Mouse (Mus musculus) MEL (cell line): Measurements from ENCODE around the gene Arhgef39. TPM values are rescaled to one million over a fixed set of nuclear protein-coding genes. Genes with fewer than 3 reads are reported as not detected.

ENCODE experiments used
- DNase-seq: peaks from one replicate; pipeline ENCODE4 v3.0.0; 2011; ENCODE audit warnings: low read depth, low spot score
- H3K27ac ChIP-seq: 2 replicates; pipeline ENCODE4 v1.5.1; 2012; ENCODE audit warnings: low read depth, mild to moderate bottlenecking, control low read depth, low read length, moderate library complexity; ENCODE audit not compliant: control insufficient read depth
- H3K27me3 ChIP-seq, 2 experiments: fragments of 150-350 bp in 1 of 2; sonication (generic) in 1 of 2; 2 replicates each; pipeline ENCODE4 v1.6.1; 2012; ENCODE audit warnings: low read length in 2 of 2, mild to moderate bottlenecking in 2 of 2, improper control_type of control experiment in 1 of 2, moderate library complexity in 1 of 2; ENCODE audit not compliant: insufficient read depth in 2 of 2, control insufficient read depth in 1 of 2
- H3K36me3 ChIP-seq, 2 experiments: 2 replicates each; pipeline ENCODE4 v1.6.1; 2012 to 2014; ENCODE audit warnings: low read length in 2 of 2, improper control_type of control experiment in 1 of 2, inconsistent platforms in 1 of 2, mild to moderate bottlenecking in 1 of 2; ENCODE audit not compliant: insufficient read depth in 2 of 2, control insufficient read depth in 1 of 2
- H3K4me1 ChIP-seq, 2 experiments: fragments of 150-350 bp in 1 of 2; sonication (generic) in 1 of 2; 2 replicates each; pipeline ENCODE4 v1.6.1; 2012; ENCODE audit warnings: low read length in 2 of 2, improper control_type of control experiment in 1 of 2, mild to moderate bottlenecking in 1 of 2; ENCODE audit not compliant: insufficient read depth in 2 of 2, control insufficient read depth in 1 of 2
- H3K4me3 ChIP-seq, 2 experiments: fragments of 150-350 bp in 1 of 2; sonication (generic) in 1 of 2; 2 replicates each; pipeline ENCODE4 v1.5.1; 2012; ENCODE audit warnings: low read depth in 2 of 2, low read length in 2 of 2, mild to moderate bottlenecking in 2 of 2, moderate library complexity in 2 of 2, control low read depth in 1 of 2, improper control_type of control experiment in 1 of 2; ENCODE audit not compliant: control insufficient read depth in 1 of 2, insufficient read depth in 1 of 2
- H3K79me2 ChIP-seq: 2 replicates; pipeline ENCODE4 v1.6.1; 2012; ENCODE audit warnings: mild to moderate bottlenecking, low read length, moderate library complexity; ENCODE audit not compliant: control insufficient read depth, poor library complexity, insufficient read depth
- H3K9ac ChIP-seq: 2 replicates; pipeline ENCODE4 v1.6.1; 2012; ENCODE audit warnings: low read depth, mild to moderate bottlenecking, control low read depth, low read length, moderate library complexity; ENCODE audit not compliant: control insufficient read depth, poor library complexity, severe bottlenecking
- H3K9me3 ChIP-seq: fragments of 150-350 bp; sonication (generic); replicated peaks from 2 replicates; pipeline ENCODE4 v1.6.1; 2012; ENCODE audit warnings: mild to moderate bottlenecking, low read length, improper control_type of control experiment, moderate library complexity; ENCODE audit not compliant: insufficient read depth
- ELF1 ChIP-seq: IDR thresholded peaks from 2 replicates; pipeline ENCODE4 v1.6.1; 2014; ENCODE audit warnings: low read depth, mild to moderate bottlenecking, inconsistent platforms, low read length, improper control_type of control experiment, moderate library complexity
- EP300 ChIP-seq, 2 experiments: IDR thresholded peaks; 2 replicates each; pipeline ENCODE4 v1.6.1; 2011; ENCODE audit warnings: improper control_type of control experiment in 2 of 2, low read length in 2 of 2, low read depth in 1 of 2, mild to moderate bottlenecking in 1 of 2
- ETS1 ChIP-seq: IDR thresholded peaks from 2 replicates; pipeline ENCODE4 v1.6.1; 2012; ENCODE audit warnings: low read depth, mild to moderate bottlenecking, inconsistent platforms, low read length, improper control_type of control experiment, moderate library complexity
- GABPA ChIP-seq: IDR thresholded peaks from 2 replicates; pipeline ENCODE4 v1.6.1; 2012; ENCODE audit warnings: low read depth, mild to moderate bottlenecking, inconsistent platforms, low read length, improper control_type of control experiment, moderate library complexity
- HCFC1 ChIP-seq: IDR thresholded peaks from 2 replicates; pipeline ENCODE4 v1.6.1; 2012; ENCODE audit warnings: low read depth, mild to moderate bottlenecking, inconsistent platforms, low read length, improper control_type of control experiment, moderate library complexity
- JUND ChIP-seq: IDR thresholded peaks from 2 replicates; pipeline ENCODE4 v1.6.1; 2011; ENCODE audit warnings: low read depth, mild to moderate bottlenecking, improper control_type of control experiment, low read length
- MAFK ChIP-seq: IDR thresholded peaks from 2 replicates; pipeline ENCODE4 v1.6.1; 2011; ENCODE audit warnings: low read depth, mild to moderate bottlenecking, low read length, improper control_type of control experiment, borderline replicate concordance
- MAX ChIP-seq: IDR thresholded peaks from 2 replicates; pipeline ENCODE4 v1.6.1; 2011; ENCODE audit warnings: low read length, improper control_type of control experiment
- MAZ ChIP-seq: IDR thresholded peaks from 2 replicates; pipeline ENCODE4 v1.6.1; 2012; ENCODE audit warnings: low read depth, mild to moderate bottlenecking, inconsistent platforms, low read length, improper control_type of control experiment
- MEF2A ChIP-seq: IDR thresholded peaks from 2 replicates; pipeline ENCODE4 v1.6.1; 2014; ENCODE audit warnings: low read depth, mild to moderate bottlenecking, inconsistent platforms, low read length, improper control_type of control experiment; ENCODE audit not compliant: poor library complexity, insufficient replicate concordance, severe bottlenecking; ENCODE audit errors: extremely low read depth
- MYB ChIP-seq: IDR thresholded peaks from 2 replicates; pipeline ENCODE4 v1.6.1; 2011; ENCODE audit warnings: mild to moderate bottlenecking, low read depth, low read length, improper control_type of control experiment
- MYC ChIP-seq: IDR thresholded peaks from 2 replicates; pipeline ENCODE4 v1.6.1; 2011; ENCODE audit warnings: low read depth, mild to moderate bottlenecking, low read length, improper control_type of control experiment, moderate library complexity
- NELFE ChIP-seq: IDR thresholded peaks from 2 replicates; pipeline ENCODE4 v1.6.1; 2011; ENCODE audit warnings: low read depth, low read length, improper control_type of control experiment
- NRF1 ChIP-seq: IDR thresholded peaks from 2 replicates; pipeline ENCODE4 v1.6.1; 2014; ENCODE audit warnings: low read depth, mild to moderate bottlenecking, inconsistent platforms, low read length, improper control_type of control experiment, moderate library complexity; ENCODE audit not compliant: poor library complexity, insufficient read depth, severe bottlenecking
- POLR2AphosphoS5 ChIP-seq: IDR thresholded peaks from 2 replicates; pipeline ENCODE4 v1.6.1; 2012; ENCODE audit warnings: low read depth, borderline replicate concordance, mild to moderate bottlenecking, inconsistent platforms, low read length, moderate library complexity, mixed read lengths
- SIN3A ChIP-seq: IDR thresholded peaks from 2 replicates; pipeline ENCODE4 v1.6.1; 2012; ENCODE audit warnings: low read length, improper control_type of control experiment, inconsistent platforms
- SMC3 ChIP-seq: IDR thresholded peaks from 2 replicates; pipeline ENCODE4 v1.6.1; 2011; ENCODE audit warnings: low read depth, low read length, improper control_type of control experiment
- TAL1 ChIP-seq: IDR thresholded peaks from 2 replicates; pipeline ENCODE4 v1.6.1; 2012; ENCODE audit warnings: mild to moderate bottlenecking, inconsistent platforms, low read length, moderate library complexity, mixed read lengths
- TCF12 ChIP-seq: IDR thresholded peaks from 2 replicates; pipeline ENCODE4 v1.6.1; 2014; ENCODE audit warnings: low read depth, mild to moderate bottlenecking, inconsistent platforms, low read length, improper control_type of control experiment, moderate library complexity
- USF1 ChIP-seq: IDR thresholded peaks from 2 replicates; pipeline ENCODE4 v1.6.1; 2014; ENCODE audit warnings: low read depth, mild to moderate bottlenecking, inconsistent platforms, low read length, improper control_type of control experiment, moderate library complexity
- ZNF384 ChIP-seq: IDR thresholded peaks from 2 replicates; pipeline ENCODE4 v1.6.1; 2012; ENCODE audit warnings: low read depth, mild to moderate bottlenecking, inconsistent platforms, low read length, improper control_type of control experiment
- polyA plus RNA-seq, 2 experiments: library from polyadenylated mRNA; stranded (reverse) in 1 of 2; unstranded in 1 of 2; fragments of >175 nt in 1 of 2; fragments of >200 nt in 1 of 2; gene quantifications; 2 replicates each; pipeline versions ENCODE4 v1.2.1 to v1.2.4; 2012; ENCODE audit warnings: low replicate concordance in 2 of 2, low read depth in 1 of 2; ENCODE audit not compliant: insufficient read length in 2 of 2, insufficient read depth in 1 of 2, missing spikeins in 1 of 2
- total RNA-seq: library from RNA; depleted of rRNA; stranded (reverse); fragments of 300-350 nt; gene quantifications from 2 replicates; pipeline ENCODE4 v1.2.3, GENCODE M21; 2012

Gene Arhgef39
- total and polyA plus RNA-seq, 3 experiments, result 26.3 to 56.7 TPM; not detected in 1

DNA sequence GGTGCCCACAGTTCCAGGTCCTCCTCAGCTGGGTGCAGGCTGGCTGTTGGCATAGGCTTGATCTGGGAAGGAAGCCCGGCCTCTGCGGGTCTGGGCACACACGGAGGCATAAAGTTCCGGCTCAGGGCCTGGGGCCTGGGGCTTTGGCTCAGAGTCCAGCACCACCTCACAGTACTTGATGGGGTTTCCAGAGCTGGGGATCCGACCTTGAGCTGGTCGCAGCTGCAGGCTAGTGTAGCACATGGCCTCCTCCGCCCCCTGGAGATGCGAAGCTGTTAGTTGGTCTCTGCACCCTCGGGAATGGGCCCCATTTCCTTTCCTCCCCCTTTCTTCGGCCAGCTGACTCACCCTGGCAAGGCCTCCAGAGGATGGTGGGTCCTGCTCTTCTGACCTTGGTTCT is 16.9 kb downstream of the Arhgef39 start:
- H3K79me2 ChIP-seq, result no peaks in the 10 kb centered on the region
- peaks cover 0 to 11% of the 10 kb centered on the region in 2 experiments; a peak in 2 of 4 replicates for H3K36me3 ChIP-seq
- DNase-seq, result no peak
- no peak overlapping the region for H3K27ac ChIP-seq
- no peaks in the 10 kb centered on the region for H3K9me3 ChIP-seq
- peaks cover 0 to 17% of the 10 kb centered on the region in 2 experiments; a peak in 2 of 4 replicates for H3K4me1 ChIP-seq
- H3K27me3 ChIP-seq, result no peaks in the 10 kb centered on the region
- TF ChIP-seq ZNF384 (no peak), MYC (no peak), JUND (no peak), POLR2AphosphoS5 (no peak), TAL1 (no peak), MYB (no peak), NELFE (no peak), USF1 (no peak), MAZ (no peak), GABPA (no peak), MAFK (no peak), TCF12 (no peak), NRF1 (no peak), SMC3 (no peak)
- H3K4me3 ChIP-seq, result no peak overlapping the region
- H3K9ac ChIP-seq, result no peak overlapping the region

GRCm38 (mm10) chr4:43481894-43482456 is 17.5 kb downstream of the Arhgef39 start:
- peaks cover 0 to 11% of the 10 kb centered on the region in 2 experiments; a peak in 2 of 4 replicates for H3K36me3 ChIP-seq
- H3K4me3 ChIP-seq, result no peak overlapping the region
- no peaks in the 10 kb centered on the region for H3K79me2 ChIP-seq
- H3K9me3 ChIP-seq, result no peaks in the 10 kb centered on the region
- TF ChIP-seq ZNF384 (peak; percentile 85), ETS1 (0 out of 2 replicates have a peak, but pooled peaks have one; percentile 32), NELFE (no peak), SIN3A (peak; percentile 38; the same call in 1 of the 2 replicates), TAL1 (no peak), TCF12 (0 out of 2 replicates have a peak, but pooled peaks have one; percentile 21), EP300 (IDR thresholded peaks at IDR 0.05; ENCODE audit: low read depth in 1 of 2, low read length in 2 of 2) (peak; percentile 32 to 45; a peak in 3 of 4 replicates), MAX (no peak), HCFC1 (0 out of 2 replicates have a peak, but pooled peaks have one; percentile 31), MEF2A (no peak), ELF1 (0 out of 2 replicates have a peak, but pooled peaks have one; percentile 14)
- H3K27me3 ChIP-seq, result no peaks in the 10 kb centered on the region
- peaks cover 0 to 17% of the 10 kb centered on the region in 2 experiments; a peak in 2 of 4 replicates for H3K4me1 ChIP-seq
- no peak overlapping the region for H3K27ac ChIP-seq
- DNase-seq, result peak; percentile 50
- no peak overlapping the region for H3K9ac ChIP-seq
